Mouse (Mus musculus): Measurements from ENCODE around the gene Slc22a20.

GRCm38 (mm10) chr19:5966786-5967185 lies 19.2 kb downstream of the Slc22a20 start:
- no peak for TF ChIP-seq EP300 (optimal IDR thresholded peaks at IDR 0.05)
- no peak for TF ChIP-seq CTCF (IDR thresholded peaks at IDR 0.05; ENCODE audit: low read depth)

Data from stomach, postnatal 0 days (tissue).